Mouse (Mus musculus) fibroblast of lung, adult 2 months (primary cell): ENCODE results near the gene Asb16.

Source experiments
- DNase-seq: peaks from one replicate; pipeline ENCODE4 v3.0.0-alpha.2; 2011; ENCODE audit warnings: low read depth

The Asb16 gene

GRCm38 (mm10) chr11:102310768-102311695 is 42.5 kb downstream of the Asb16 start:
- no peak for DNase-seq

GRCm38 (mm10) chr11:102311966-102312365 is 43.4 kb downstream of the Asb16 start:
- no peak for DNase-seq

GRCm38 (mm10) chr11:102312586-102312985 is 44.0 kb downstream of the Asb16 start:
- no peak for DNase-seq

- no peak for DNase-seq
Observed at GRCm38 (mm10) chr11:102314321-102314720, 45.8 kb downstream of the Asb16 start.

GRCm38 (mm10) chr11:102315690-102316571 is 47.4 kb downstream of the Asb16 start:
- DNase-seq: no peak

GRCm38 (mm10) chr11:102316572-102317297 is 48.2 kb downstream of the Asb16 start:
- no peak for DNase-seq

GRCm38 (mm10) chr11:102317298-102317900 is 48.9 kb downstream of the Asb16 start:
- DNase-seq: no peak

GRCm38 (mm10) chr11:102317901-102318575 is 49.5 kb downstream of the Asb16 start:
- no peak for DNase-seq

- DNase-seq: no peak
Observed at GRCm38 (mm10) chr11:102318576-102319409, 50.2 kb downstream of the Asb16 start.

- no peak for DNase-seq
Observed at GRCm38 (mm10) chr11:102319410-102319792, 50.9 kb downstream of the Asb16 start, which contains the start of gene Ubtf. Gene Ubtf, minus strand, starts transcription at chr11:102319742.

- DNase-seq: no peak
Observed at GRCm38 (mm10) chr11:102319941-102320685, 51.6 kb downstream of the Asb16 start.

GRCm38 (mm10) chr11:102320686-102321005 is 52.1 kb downstream of the Asb16 start:
- no peak for DNase-seq

- DNase-seq: no peak
Observed at GRCm38 (mm10) chr11:102321931-102322330, 53.4 kb downstream of the Asb16 start.

GRCm38 (mm10) chr11:102323516-102323915 is 55.0 kb downstream of the Asb16 start:
- no peak for DNase-seq

- DNase-seq: no peak
Observed at GRCm38 (mm10) chr11:102327250-102327649, 58.7 kb downstream of the Asb16 start.

- DNase-seq: no peak
Observed at GRCm38 (mm10) chr11:102327839-102328238, 59.3 kb downstream of the Asb16 start.
